Mouse (Mus musculus) MEL (cell line): ENCODE results near the gene Slc35b1. TPM values are rescaled to one million over a fixed set of nuclear protein-coding genes. Genes with fewer than 3 reads are reported as not detected.
A peak's percentile ranks its signal among the peaks of the same experiment; 100 is the strongest.

ENCODE experiments used
- DNase-seq: peaks from one replicate; pipeline ENCODE4 v3.0.0; 2011; ENCODE audit warnings: low read depth, low spot score
- H3K27ac ChIP-seq: 2 replicates; pipeline ENCODE4 v1.5.1; 2012; ENCODE audit warnings: low read depth, mild to moderate bottlenecking, control low read depth, low read length, moderate library complexity; ENCODE audit not compliant: control insufficient read depth
- H3K27me3 ChIP-seq, 2 experiments: fragments of 150-350 bp in 1 of 2; sonication (generic) in 1 of 2; 2 replicates each; pipeline ENCODE4 v1.6.1; 2012; ENCODE audit warnings: low read length in 2 of 2, mild to moderate bottlenecking in 2 of 2, improper control_type of control experiment in 1 of 2, moderate library complexity in 1 of 2; ENCODE audit not compliant: insufficient read depth in 2 of 2, control insufficient read depth in 1 of 2
- H3K36me3 ChIP-seq, 2 experiments: 2 replicates each; pipeline ENCODE4 v1.6.1; 2012 to 2014; ENCODE audit warnings: low read length in 2 of 2, improper control_type of control experiment in 1 of 2, inconsistent platforms in 1 of 2, mild to moderate bottlenecking in 1 of 2; ENCODE audit not compliant: insufficient read depth in 2 of 2, control insufficient read depth in 1 of 2
- H3K4me1 ChIP-seq, 2 experiments: fragments of 150-350 bp in 1 of 2; sonication (generic) in 1 of 2; 2 replicates each; pipeline ENCODE4 v1.6.1; 2012; ENCODE audit warnings: low read length in 2 of 2, improper control_type of control experiment in 1 of 2, mild to moderate bottlenecking in 1 of 2; ENCODE audit not compliant: insufficient read depth in 2 of 2, control insufficient read depth in 1 of 2
- H3K4me3 ChIP-seq, 2 experiments: fragments of 150-350 bp in 1 of 2; sonication (generic) in 1 of 2; 2 replicates each; pipeline ENCODE4 v1.5.1; 2012; ENCODE audit warnings: low read depth in 2 of 2, low read length in 2 of 2, mild to moderate bottlenecking in 2 of 2, moderate library complexity in 2 of 2, control low read depth in 1 of 2, improper control_type of control experiment in 1 of 2; ENCODE audit not compliant: control insufficient read depth in 1 of 2, insufficient read depth in 1 of 2
- H3K79me2 ChIP-seq: 2 replicates; pipeline ENCODE4 v1.6.1; 2012; ENCODE audit warnings: mild to moderate bottlenecking, low read length, moderate library complexity; ENCODE audit not compliant: control insufficient read depth, poor library complexity, insufficient read depth
- H3K9ac ChIP-seq: 2 replicates; pipeline ENCODE4 v1.6.1; 2012; ENCODE audit warnings: low read depth, mild to moderate bottlenecking, control low read depth, low read length, moderate library complexity; ENCODE audit not compliant: control insufficient read depth, poor library complexity, severe bottlenecking
- H3K9me3 ChIP-seq: fragments of 150-350 bp; sonication (generic); replicated peaks from 2 replicates; pipeline ENCODE4 v1.6.1; 2012; ENCODE audit warnings: mild to moderate bottlenecking, low read length, improper control_type of control experiment, moderate library complexity; ENCODE audit not compliant: insufficient read depth
- CTCF ChIP-seq, 3 experiments: IDR thresholded peaks in 2 of 3; conservative IDR thresholded peaks in 1 of 3; 2 replicates each; pipeline ENCODE4 v1.5.1; 2011 to 2012; ENCODE audit warnings: low read length in 3 of 3, low read depth in 2 of 3, mild to moderate bottlenecking in 2 of 3, improper control_type of control experiment in 1 of 3, inconsistent platforms in 1 of 3, mixed read lengths in 1 of 3, moderate library complexity in 1 of 3; ENCODE audit not compliant: control insufficient read depth in 1 of 3, insufficient read depth in 1 of 3, poor library complexity in 1 of 3, severe bottlenecking in 1 of 3
- E2F4 ChIP-seq: IDR thresholded peaks from 2 replicates; pipeline ENCODE4 v1.6.1; 2011; ENCODE audit warnings: low read depth, low read length, improper control_type of control experiment, borderline replicate concordance
- EP300 ChIP-seq, 2 experiments: IDR thresholded peaks; 2 replicates each; pipeline ENCODE4 v1.6.1; 2011; ENCODE audit warnings: improper control_type of control experiment in 2 of 2, low read length in 2 of 2, low read depth in 1 of 2, mild to moderate bottlenecking in 1 of 2
- GABPA ChIP-seq: IDR thresholded peaks from 2 replicates; pipeline ENCODE4 v1.6.1; 2012; ENCODE audit warnings: low read depth, mild to moderate bottlenecking, inconsistent platforms, low read length, improper control_type of control experiment, moderate library complexity
- GATA1 ChIP-seq: IDR thresholded peaks from 2 replicates; pipeline ENCODE4 v1.6.1; 2011; ENCODE audit warnings: low read depth, low read length, improper control_type of control experiment
- MAFK ChIP-seq: IDR thresholded peaks from 2 replicates; pipeline ENCODE4 v1.6.1; 2011; ENCODE audit warnings: low read depth, mild to moderate bottlenecking, low read length, improper control_type of control experiment, borderline replicate concordance
- MAZ ChIP-seq: IDR thresholded peaks from 2 replicates; pipeline ENCODE4 v1.6.1; 2012; ENCODE audit warnings: low read depth, mild to moderate bottlenecking, inconsistent platforms, low read length, improper control_type of control experiment
- MEF2A ChIP-seq: IDR thresholded peaks from 2 replicates; pipeline ENCODE4 v1.6.1; 2014; ENCODE audit warnings: low read depth, mild to moderate bottlenecking, inconsistent platforms, low read length, improper control_type of control experiment; ENCODE audit not compliant: poor library complexity, insufficient replicate concordance, severe bottlenecking; ENCODE audit errors: extremely low read depth
- MYB ChIP-seq: IDR thresholded peaks from 2 replicates; pipeline ENCODE4 v1.6.1; 2011; ENCODE audit warnings: mild to moderate bottlenecking, low read depth, low read length, improper control_type of control experiment
- MYC ChIP-seq: IDR thresholded peaks from 2 replicates; pipeline ENCODE4 v1.6.1; 2011; ENCODE audit warnings: low read depth, mild to moderate bottlenecking, low read length, improper control_type of control experiment, moderate library complexity
- NELFE ChIP-seq: IDR thresholded peaks from 2 replicates; pipeline ENCODE4 v1.6.1; 2011; ENCODE audit warnings: low read depth, low read length, improper control_type of control experiment
- POLR2AphosphoS2 ChIP-seq: IDR thresholded peaks from 2 replicates; pipeline ENCODE4 v1.6.1; 2011; ENCODE audit warnings: low read length, improper control_type of control experiment
- POLR2AphosphoS5 ChIP-seq: IDR thresholded peaks from 2 replicates; pipeline ENCODE4 v1.6.1; 2012; ENCODE audit warnings: low read depth, borderline replicate concordance, mild to moderate bottlenecking, inconsistent platforms, low read length, moderate library complexity, mixed read lengths
- RAD21 ChIP-seq: IDR thresholded peaks from 2 replicates; pipeline ENCODE4 v1.6.1; 2011; ENCODE audit warnings: mild to moderate bottlenecking, low read depth, low read length, improper control_type of control experiment
- RCOR1 ChIP-seq: IDR thresholded peaks from 2 replicates; pipeline ENCODE4 v1.6.1; 2012; ENCODE audit warnings: low read depth, mild to moderate bottlenecking, inconsistent platforms, low read length, improper control_type of control experiment
- SMC3 ChIP-seq: IDR thresholded peaks from 2 replicates; pipeline ENCODE4 v1.6.1; 2011; ENCODE audit warnings: low read depth, low read length, improper control_type of control experiment
- TBP ChIP-seq: IDR thresholded peaks from 2 replicates; pipeline ENCODE4 v1.8.0; 2011; ENCODE audit warnings: low read depth, low read length, improper control_type of control experiment
- TCF12 ChIP-seq: IDR thresholded peaks from 2 replicates; pipeline ENCODE4 v1.6.1; 2014; ENCODE audit warnings: low read depth, mild to moderate bottlenecking, inconsistent platforms, low read length, improper control_type of control experiment, moderate library complexity
- USF2 ChIP-seq, 2 experiments: IDR thresholded peaks; 2 replicates each; pipeline ENCODE4 v1.6.1; 2011 to 2012; ENCODE audit warnings: improper control_type of control experiment in 2 of 2, low read length in 2 of 2, borderline replicate concordance in 1 of 2, inconsistent platforms in 1 of 2, low read depth in 1 of 2, mild to moderate bottlenecking in 1 of 2; ENCODE audit not compliant: insufficient read depth in 1 of 2
- ZKSCAN1 ChIP-seq: IDR thresholded peaks from 2 replicates; pipeline ENCODE4 v1.6.1; 2012; ENCODE audit warnings: low read depth, mild to moderate bottlenecking, inconsistent platforms, low read length, improper control_type of control experiment, moderate library complexity
- ZMIZ1 ChIP-seq: IDR thresholded peaks from 2 replicates; pipeline ENCODE4 v1.6.1; 2012; ENCODE audit warnings: low read depth, mild to moderate bottlenecking, inconsistent platforms, low read length, improper control_type of control experiment, moderate library complexity
- polyA plus RNA-seq, 2 experiments: library from polyadenylated mRNA; stranded (reverse) in 1 of 2; unstranded in 1 of 2; fragments of >175 nt in 1 of 2; fragments of >200 nt in 1 of 2; gene quantifications; 2 replicates each; pipeline versions ENCODE4 v1.2.1 to v1.2.4; 2012; ENCODE audit warnings: low replicate concordance in 2 of 2, low read depth in 1 of 2; ENCODE audit not compliant: insufficient read length in 2 of 2, insufficient read depth in 1 of 2, missing spikeins in 1 of 2
- total RNA-seq: library from RNA; depleted of rRNA; stranded (reverse); fragments of 300-350 nt; gene quantifications from 2 replicates; pipeline ENCODE4 v1.2.3, GENCODE M21; 2012

Gene Slc35b1
- total and polyA plus RNA-seq, 3 experiments: 59.1 to 82.4 TPM; not detected in 1

DNA sequence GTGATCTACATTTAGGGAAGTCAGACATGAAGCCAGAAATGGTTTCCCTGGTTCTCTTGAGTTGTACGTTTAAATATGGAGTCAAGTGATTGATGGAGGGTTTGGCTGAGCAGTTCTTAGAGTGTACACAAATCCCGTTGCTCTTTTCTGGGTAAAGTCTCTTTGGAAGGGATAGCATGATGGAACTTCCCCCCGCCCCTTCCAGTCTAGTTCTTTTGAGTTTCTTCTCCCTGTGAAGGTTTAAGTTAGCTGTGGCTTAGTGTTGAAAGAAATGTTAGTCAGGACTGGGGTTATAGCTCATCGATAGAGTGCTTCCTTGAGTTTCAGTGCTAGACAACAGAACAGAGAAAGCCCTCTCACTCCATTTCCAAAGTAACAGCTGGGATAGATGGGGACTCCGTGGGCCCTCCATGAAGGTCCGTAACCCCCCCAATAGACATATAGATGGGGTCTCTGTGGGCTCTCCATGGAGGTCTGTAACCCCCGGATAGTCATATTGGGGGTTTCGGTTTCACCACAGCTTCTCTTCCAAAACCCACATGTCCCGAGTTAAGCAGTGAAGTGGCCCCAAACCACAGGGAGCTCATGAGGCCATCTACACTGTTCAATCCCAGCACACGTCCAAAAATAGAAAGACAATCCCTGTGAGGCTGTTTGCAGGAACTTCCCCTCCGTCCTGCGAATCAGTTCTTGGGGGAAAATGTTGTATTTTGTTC, 29.4 kb upstream of the Slc35b1 start:
- no peaks in the 10 kb centered on the region for H3K79me2 ChIP-seq
- no peaks in the 10 kb centered on the region for H3K27me3 ChIP-seq
- H3K36me3 ChIP-seq: peaks cover 9 to 52% of the 10 kb centered on the region in 2 experiments; a peak in 3 of 4 replicates
- H3K27ac ChIP-seq: peak overlapping the region; percentile 93
- TF ChIP-seq GATA1 (no peak), POLR2AphosphoS5 (no peak), RAD21 (no peak), MAFK (no peak), ZMIZ1 (no peak), RCOR1 (no peak), USF2 (IDR thresholded peaks at IDR 0.05; ENCODE audit: borderline replicate concordance in 1 of 2, insufficient read depth in 1 of 2, low read depth in 1 of 2, low read length in 2 of 2) (no peak), MEF2A (0 out of 2 replicates have a peak, but pooled peaks have one; percentile 10), MYC (no peak)
- peaks cover 43 to 55% of the 10 kb centered on the region in 2 experiments for H3K4me1 ChIP-seq
- no peak overlapping the region for H3K9ac ChIP-seq
- DNase-seq: no peak
- no peak overlapping the region for H3K4me3 ChIP-seq
- no peaks in the 10 kb centered on the region for H3K9me3 ChIP-seq

GRCm38 (mm10) chr11:95355661-95356011, 28.9 kb upstream of the Slc35b1 start:
- Histone ChIP-seq H3K9ac (peak overlapping the region; percentile 10; the same call in 1 of the 2 replicates), H3K4me1 (peaks cover 43 to 55% of the 10 kb centered on the region in 2 experiments), H3K79me2 (no peaks in the 10 kb centered on the region), H3K36me3 (peaks cover 11 to 52% of the 10 kb centered on the region in 2 experiments; a peak in 3 of 4 replicates), H3K27ac (peak overlapping the region; percentile 93), H3K4me3 (no peak overlapping the region), H3K27me3 (no peaks in the 10 kb centered on the region), H3K9me3 (no peaks in the 10 kb centered on the region)
- DNase-seq: no peak
- TF ChIP-seq ZMIZ1: no peak
- TF ChIP-seq MYB: no peak
- TF ChIP-seq CTCF (IDR thresholded peaks at IDR 0.05 in 2 of 3, conservative IDR thresholded peaks at IDR 0.05 in 1 of 3; ENCODE audit: control insufficient read depth in 1 of 3, insufficient read depth in 1 of 3, low read depth in 2 of 3, low read length in 3 of 3, poor library complexity in 1 of 3, severe bottlenecking in 1 of 3): no peak
- TF ChIP-seq ZKSCAN1: no peak
- TF ChIP-seq NELFE: no peak
- TF ChIP-seq TCF12: 0 out of 2 replicates have a peak, but pooled peaks have one; percentile 32
- no peak; the same call in 1 of the 2 replicates for TF ChIP-seq POLR2AphosphoS5
- TF ChIP-seq POLR2AphosphoS2: no peak
- no peak for TF ChIP-seq USF2 (IDR thresholded peaks at IDR 0.05; ENCODE audit: borderline replicate concordance in 1 of 2, insufficient read depth in 1 of 2, low read depth in 1 of 2, low read length in 2 of 2)
- no peak for TF ChIP-seq RAD21
- no peak for TF ChIP-seq SMC3
- no peak for TF ChIP-seq GABPA
- TF ChIP-seq MAZ: no peak
- no peak for TF ChIP-seq MAFK
- 0 out of 2 replicates have a peak, but pooled peaks have one; percentile 2 for TF ChIP-seq MEF2A
- TF ChIP-seq EP300 (IDR thresholded peaks at IDR 0.05; ENCODE audit: low read depth in 1 of 2, low read length in 2 of 2): no peak
- no peak for TF ChIP-seq E2F4
- TF ChIP-seq TBP: no peak
